Mouse (Mus musculus) heart, postnatal 0 days (tissue): Measurements from ENCODE around the gene Farp1.

Experiments used
- CTCF ChIP-seq: IDR thresholded peaks from 2 replicates; pipeline ENCODE4 v1.5.1; 2016; ENCODE audit warnings: antibody characterized with exemption, control low read depth, low read depth
- EP300 ChIP-seq: IDR thresholded peaks from 2 replicates; pipeline ENCODE4 v1.6.1; 2016; ENCODE audit warnings: antibody characterized with exemption, low read depth

- TF ChIP-seq CTCF (no peak), EP300 (no peak)
Observed at GRCm38 (mm10) chr14:121102599-121102998, 67.6 kb downstream of the Farp1 start.
